Mouse (Mus musculus) A20 (cell line): ENCODE data around the gene Lrsam1.

ENCODE experiments used
- DNase-seq: peaks from one replicate; pipeline ENCODE4 v3.0.0-alpha.2; 2011; ENCODE audit warnings: low read depth, low spot score

The Lrsam1 gene

DNA sequence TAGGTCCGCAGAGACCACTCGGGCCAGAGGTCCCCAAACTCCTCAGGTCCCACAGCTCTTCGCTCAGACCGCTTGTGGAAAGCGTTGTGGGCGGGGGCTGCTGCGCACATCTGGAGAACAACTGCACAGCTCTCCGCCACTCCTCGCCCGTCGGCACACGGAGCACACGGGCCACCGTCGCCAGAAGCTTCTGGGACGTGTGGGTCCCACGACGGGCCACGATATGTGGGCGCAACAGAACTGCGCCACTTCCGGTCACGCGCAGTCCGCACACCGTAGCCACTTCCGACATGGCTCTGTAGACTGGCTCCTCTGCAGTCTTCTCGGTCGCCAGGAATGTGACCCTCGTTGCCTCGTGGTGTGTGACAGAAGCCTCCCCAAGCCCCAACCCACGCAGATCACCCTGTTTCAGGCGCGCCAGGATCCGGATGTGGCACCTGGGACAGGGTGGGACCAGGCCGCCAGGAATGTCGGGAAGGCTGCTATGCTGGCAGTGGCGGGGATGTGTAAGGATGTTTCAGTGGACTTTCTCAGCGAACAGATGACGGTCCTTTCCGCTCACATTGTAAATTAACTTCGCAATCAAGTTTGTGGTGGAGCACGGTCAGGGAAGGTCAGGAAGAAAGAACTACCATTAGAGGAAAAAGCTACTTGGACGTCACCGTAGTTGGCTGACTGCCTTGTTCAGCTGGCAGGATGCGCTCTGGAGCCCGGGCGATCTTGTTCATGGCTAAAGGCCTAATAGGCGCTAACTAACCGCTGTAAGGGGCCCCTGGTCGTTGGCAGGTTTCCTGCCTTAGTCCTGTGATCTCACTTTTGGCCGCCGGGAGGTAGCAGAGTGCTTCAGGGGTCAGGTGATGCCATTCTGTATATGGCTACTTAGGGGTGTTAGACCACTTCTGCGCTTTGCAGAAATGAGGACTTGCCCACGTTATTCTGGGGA lies 5.5 kb upstream of the Lrsam1 start:
- peak; percentile 93 for DNase-seq

GRCm38 (mm10) chr2:32966184-32966688 lies 4.8 kb upstream of the Lrsam1 start:
- DNase-seq, result no peak

- DNase-seq, result peak; percentile 80
Observed at GRCm38 (mm10) chr2:32965511-32966183, 4.2 kb upstream of the Lrsam1 start.

DNA sequence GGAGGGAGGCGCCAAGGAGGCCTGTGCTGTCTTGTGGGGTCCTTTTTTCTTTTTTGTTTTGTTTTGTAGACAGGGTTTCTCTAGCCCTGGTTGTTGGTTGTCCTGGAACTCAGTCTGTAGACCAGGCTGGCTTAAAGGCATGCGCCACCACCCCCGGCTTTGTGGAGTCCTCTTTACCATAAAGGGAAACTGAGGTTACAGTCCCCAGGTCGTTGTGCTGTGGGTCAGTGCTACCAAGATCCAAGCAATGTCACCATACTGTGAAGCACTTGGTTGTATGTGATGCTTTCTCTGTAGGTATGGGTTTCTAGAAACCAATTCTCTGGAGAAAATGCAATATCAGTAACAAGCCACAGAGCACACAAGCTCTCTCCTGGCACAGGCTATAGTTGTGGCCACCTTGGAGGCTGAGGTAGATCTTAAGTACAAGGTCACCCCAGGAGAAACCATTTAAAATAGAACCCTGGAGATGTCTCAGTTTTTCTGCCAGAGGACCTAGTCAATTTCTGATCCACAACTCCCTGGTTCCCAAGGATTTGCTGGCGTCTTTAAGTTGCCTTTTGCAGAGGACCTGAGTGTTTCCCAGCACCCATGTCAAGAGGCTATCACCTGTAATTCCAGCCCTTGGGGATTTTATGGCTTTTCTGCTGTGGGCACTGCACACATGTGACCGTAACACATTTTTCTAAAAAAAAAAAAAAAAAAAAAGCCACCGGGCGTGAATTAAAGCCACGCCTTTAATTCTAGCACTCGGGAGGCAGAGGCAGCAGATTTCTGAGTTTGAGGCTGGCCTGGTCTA lies 3.4 kb upstream of the Lrsam1 start:
- DNase-seq, result no peak

GRCm38 (mm10) chr2:32963981-32964380 lies 2.6 kb upstream of the Lrsam1 start:
- peak; percentile 24 for DNase-seq

- DNase-seq, result peak; percentile 17
Observed at GRCm38 (mm10) chr2:32963544-32963943, 2.1 kb upstream of the Lrsam1 start.

GRCm38 (mm10) chr2:32962875-32963220 lies 1.4 kb upstream of the Lrsam1 start:
- DNase-seq, result peak; percentile 45

- no peak for DNase-seq
Observed at GRCm38 (mm10) chr2:32962062-32962874, 854 bp upstream of the Lrsam1 start.

- no peak for DNase-seq
Observed at GRCm38 (mm10) chr2:32960273-32960672, 1.1 kb downstream of the Lrsam1 start.

DNA sequence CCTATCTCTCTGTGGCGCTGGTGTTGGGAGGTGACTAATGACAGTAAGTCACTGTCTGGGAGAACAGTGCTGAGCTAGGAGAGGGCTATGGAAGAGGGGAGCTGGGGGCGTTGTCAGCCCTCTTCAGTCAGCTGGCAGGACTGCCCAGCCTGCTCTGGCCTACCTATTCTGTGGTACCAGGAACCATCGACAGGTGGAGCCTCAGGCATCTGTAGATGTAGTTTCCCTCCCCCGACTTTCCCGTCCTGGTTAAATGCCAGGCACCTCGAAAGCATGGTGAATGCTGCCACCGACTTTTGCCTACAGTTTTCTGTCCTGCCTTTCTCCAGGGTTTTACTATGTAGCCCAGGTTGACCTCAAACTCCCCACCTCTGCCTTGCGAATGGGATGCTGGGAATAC lies 4.1 kb downstream of the Lrsam1 start:
- DNase-seq, result peak; percentile 36

DNA sequence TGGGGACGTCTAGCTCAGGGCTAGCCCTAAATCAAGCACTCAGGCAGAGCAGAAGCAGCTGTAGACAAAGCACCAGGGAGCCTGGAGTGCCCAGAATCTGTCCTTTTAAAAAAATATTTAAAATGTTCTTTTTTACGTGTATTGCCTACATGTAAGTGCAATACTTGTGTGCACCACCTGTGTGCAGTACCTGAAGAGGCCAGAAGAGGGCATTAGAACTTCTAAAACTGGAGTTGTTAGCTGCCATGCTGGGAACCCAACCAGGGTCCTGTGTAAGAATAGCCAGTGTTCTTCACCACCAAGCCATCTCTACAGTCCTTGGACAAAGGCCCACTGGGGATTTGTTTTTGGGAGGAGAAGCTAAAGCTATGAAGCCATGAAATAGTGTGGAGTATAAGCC lies 6.8 kb downstream of the Lrsam1 start:
- no peak for DNase-seq

DNA sequence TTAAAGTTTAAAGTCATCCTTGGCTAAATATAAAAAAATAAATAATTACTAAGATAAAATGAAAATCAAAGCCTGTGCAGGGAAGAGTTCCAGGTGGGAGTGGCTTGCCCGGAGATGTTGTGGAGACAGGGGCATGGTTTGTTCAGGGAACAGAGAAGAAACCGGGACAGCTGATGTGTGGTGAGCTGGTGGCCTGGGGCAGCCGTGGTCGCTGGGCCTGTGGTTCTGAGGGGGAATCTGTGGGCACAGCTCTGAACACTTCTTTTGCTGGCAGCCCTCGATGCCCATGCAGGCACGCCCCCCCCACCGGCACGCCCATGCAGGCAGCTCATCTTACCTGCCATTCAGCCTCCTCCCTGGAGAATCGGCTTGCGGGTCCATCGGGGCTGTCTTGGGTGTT lies 14.0 kb downstream of the Lrsam1 start:
- no peak for DNase-seq

GRCm38 (mm10) chr2:32940483-32940882 lies 20.9 kb downstream of the Lrsam1 start:
- DNase-seq, result no peak

DNA sequence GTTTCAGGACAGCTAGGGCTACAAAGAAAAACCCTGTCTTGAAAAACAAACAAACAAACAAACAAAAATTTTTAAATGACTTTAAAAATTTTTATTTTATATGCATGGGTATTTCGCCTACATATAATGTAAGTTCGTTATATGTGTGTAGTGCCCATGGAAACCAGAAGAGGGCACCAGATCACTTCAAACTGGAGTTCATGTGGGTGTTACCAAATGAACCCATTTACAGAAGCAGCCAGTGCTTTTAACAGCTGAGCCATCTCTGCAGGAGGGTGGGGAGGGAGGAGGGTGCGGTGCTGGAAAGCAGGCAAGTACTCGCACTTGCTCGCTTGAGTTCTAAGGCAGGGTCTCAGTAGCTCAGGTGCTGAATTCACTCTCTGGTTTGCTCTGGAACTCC lies 22.0 kb downstream of the Lrsam1 start:
- DNase-seq, result peak; percentile 79

GRCm38 (mm10) chr2:32938741-32939140 lies 22.7 kb downstream of the Lrsam1 start:
- DNase-seq, result no peak

DNA sequence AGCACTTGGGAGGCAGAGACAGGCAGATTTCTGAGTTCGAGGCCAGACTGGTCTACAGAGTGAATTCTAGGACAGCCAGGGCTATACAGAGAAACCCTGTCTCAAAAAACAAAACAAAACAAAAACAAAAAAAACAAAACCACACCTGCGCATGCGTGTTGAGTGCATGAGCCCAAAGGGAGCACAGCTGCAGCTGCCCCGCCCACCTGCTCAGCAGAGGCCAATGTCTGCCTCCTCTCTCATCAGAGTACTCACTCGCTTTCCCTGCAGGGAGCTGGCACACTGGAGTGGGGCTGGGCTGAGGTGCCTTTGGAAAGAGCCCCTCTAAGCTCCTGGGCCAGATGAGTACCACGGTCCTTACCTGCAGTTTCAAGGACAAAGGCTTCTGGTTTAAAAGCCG lies 29.7 kb downstream of the Lrsam1 start:
- DNase-seq, result peak; percentile 79

GRCm38 (mm10) chr2:32928947-32929829 lies 32.2 kb downstream of the Lrsam1 start:
- DNase-seq, result no peak

DNA sequence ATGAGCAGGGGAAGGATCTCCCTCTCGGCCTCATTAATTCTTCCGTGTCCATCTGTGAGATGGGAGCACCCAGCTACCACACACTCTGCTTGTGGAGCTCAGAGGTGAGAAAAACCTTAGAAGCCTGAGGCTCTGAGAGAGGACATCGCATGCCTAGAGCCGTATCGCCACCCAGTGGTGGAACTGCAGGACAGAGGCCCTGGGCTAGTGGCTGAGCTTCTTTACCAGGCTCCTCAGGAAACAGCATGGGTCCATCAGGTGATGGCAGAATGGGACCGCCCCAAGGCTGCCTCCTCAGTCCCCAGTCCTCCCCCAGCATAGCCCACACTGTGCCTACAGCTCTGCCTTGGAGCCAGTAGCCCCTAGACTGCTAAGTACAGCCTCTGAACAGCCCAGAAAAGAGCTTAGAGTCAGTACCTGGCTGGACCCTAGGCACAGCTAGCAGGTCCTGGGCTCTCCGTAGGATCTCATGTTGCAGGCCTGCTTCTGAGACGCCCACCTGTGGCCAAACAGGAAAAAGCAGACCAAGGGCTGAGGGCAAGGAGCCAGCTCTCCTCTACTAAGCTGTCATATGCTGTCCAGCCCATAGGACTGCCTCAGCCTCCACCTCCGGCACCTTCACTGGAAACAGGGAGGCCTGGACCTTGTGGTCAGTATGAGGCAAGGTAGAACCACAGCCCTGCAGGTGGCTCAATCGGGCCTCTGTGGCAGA lies 33.0 kb downstream of the Lrsam1 start:
- DNase-seq, result peak; percentile 65

GRCm38 (mm10) chr2:32927624-32928234 lies 33.7 kb downstream of the Lrsam1 start:
- DNase-seq, result no peak
